Mouse (Mus musculus): ENCODE measurements around the gene Jagn1.
A peak's percentile ranks its signal among the peaks of the same experiment; 100 is the strongest.

Gene Jagn1

DNA sequence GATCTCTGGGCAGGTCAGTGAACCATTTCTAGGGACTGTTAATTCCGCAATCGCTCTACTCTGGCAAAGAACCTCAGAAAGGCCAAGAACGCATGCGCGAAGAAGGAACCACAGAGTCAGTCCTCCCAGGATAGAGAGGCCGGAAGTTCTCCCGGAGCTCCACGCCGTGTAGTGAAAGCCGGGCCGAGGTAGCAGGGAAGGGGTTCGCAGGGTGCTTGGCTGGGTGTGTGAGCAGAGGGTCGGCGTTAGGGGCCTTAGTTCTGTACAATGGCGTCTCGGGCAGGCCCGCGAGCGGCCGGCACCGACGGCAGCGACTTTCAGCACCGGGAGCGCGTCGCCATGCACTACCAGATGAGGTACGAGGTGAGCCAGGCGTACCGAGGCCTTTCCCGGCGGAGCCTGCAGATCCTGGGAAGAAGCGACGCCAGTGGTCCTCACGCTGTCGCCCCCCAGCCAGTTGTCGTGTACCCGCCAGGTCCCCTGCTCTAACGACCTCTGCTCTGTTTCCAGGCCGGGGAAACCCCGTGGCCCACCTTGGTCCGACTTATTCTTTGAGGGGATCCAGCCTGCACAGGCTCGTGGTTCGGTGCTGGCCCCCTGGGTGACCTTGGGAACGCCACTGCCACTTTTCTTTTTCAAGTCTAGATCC lies at the start of gene Jagn1:
Gene Jagn1 (plus strand): TSS at position 128 of the 649 bp plus-strand sequence.
- DNase-seq (ENCODE audit: extremely low spot score, low spot score): peak; percentile 96

DNA sequence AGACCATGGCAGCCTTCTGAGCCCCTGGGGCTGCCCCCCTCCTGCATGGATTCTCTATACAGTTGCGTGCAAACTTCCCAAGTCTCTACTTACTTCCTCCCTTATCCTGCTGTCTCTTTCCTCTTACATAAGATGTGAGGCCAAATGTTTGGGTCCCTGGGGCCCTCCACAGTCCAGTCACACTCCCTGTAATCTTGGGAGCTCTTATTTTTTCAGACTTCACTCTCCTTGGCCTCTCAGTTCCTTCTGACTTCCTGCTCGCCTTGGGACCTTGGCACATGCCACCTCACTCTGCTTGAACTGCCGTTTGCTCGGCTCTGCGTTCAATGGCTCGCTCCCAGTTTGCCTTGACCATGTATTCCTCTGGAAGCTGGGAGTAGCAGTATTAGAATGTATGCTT lies 48.4 kb upstream of the Jagn1 start:
- DNase-seq (ENCODE audit: extremely low spot score, low spot score): no peak

DNA sequence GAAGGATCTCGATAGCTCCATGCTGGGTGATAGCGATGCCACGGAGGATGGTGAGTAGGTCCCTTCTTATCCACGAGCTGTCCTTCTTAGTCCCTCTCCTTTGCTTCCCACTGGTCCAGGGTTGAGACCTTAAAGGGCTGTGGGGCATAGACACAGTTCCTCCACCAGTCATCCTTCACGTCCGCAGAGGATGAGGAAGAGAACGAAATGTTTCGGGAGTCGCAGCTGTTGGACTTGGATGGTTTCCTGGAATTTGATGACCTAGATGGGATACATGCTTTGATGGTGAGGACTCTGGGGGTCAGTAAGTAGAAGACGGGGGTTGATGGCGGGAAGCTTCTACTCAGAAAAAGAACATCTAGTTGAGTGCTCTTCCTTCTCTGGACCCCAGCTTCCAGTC lies 47.6 kb upstream of the Jagn1 start:
- DNase-seq (ENCODE audit: extremely low spot score, low spot score): no peak

DNA sequence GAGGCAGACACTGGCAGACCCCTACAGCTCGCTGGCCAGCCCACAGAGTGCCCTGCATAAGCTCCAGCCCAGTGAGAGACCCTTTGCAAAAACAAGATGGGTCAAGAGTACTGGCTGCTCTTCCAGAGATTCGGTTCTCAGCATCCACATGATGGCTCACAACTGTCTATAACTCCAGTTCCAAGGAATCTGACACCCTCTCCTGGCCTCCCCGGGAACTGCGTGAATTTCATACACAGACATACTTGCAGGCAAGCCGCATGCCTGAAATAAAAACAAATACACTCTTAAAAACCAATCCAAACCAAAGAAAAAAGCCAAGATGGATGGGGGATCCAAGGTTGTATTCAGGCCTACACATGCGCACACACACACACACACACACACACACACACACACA lies 46.9 kb upstream of the Jagn1 start:
- no peak for DNase-seq (ENCODE audit: extremely low spot score, low spot score)

DNA sequence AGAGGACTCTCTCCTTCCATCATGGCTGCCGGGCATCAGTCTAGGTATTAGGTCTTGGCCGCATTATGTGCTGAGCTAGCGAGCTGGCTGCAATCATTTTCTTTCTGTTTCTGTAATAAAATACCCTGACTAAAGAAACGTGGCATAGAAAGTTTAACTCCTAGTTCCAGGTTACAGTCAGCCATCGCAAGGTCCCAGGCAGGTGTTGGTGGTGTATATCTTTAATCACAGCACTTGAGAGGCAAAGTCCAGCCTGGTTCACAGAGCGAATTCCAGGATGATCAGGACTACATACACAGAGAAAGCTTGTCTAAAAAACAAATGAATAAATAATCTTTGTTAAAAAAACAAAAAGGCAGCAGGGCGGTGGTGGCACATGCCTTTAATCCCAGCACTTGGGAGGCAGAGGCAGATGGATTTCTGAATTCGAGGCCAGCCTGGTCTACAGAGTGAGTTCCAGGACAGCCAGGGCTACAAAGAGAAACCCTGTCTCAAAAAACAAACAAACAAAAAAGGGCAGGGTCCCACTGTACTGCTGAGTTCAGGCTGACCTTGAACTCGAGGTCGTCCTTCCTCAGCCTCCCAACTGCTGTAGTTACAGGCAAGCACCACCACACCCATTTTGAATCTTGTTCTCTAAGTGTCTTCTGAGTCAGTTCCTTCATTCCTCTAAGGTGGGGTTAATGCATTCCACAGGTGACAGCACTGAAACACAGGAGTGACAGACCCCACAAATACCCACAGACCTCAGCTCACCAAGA lies 45.9 kb upstream of the Jagn1 start:
- DNase-seq (ENCODE audit: extremely low spot score, low spot score): no peak

DNA sequence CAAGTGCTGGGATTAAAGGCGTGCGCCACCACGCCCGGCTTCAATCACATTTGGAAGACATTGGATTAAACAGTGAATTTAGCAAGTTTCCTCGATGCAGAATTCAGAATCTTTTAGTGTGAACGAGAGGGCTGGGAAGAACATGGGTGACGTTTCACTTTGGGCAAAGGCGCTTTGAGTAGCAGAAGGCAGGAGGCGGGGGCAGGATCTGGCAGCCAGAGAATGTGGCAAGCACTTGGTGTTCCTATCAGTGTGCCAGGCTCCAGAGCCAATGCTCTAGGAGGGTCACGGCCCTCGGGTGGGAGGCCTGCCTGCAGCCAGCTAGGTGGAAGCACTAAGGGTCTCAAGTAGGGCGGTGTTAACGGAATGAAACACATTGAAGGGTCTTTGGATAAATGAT lies 40.3 kb upstream of the Jagn1 start:
- DNase-seq (ENCODE audit: extremely low spot score, low spot score): no peak

DNA sequence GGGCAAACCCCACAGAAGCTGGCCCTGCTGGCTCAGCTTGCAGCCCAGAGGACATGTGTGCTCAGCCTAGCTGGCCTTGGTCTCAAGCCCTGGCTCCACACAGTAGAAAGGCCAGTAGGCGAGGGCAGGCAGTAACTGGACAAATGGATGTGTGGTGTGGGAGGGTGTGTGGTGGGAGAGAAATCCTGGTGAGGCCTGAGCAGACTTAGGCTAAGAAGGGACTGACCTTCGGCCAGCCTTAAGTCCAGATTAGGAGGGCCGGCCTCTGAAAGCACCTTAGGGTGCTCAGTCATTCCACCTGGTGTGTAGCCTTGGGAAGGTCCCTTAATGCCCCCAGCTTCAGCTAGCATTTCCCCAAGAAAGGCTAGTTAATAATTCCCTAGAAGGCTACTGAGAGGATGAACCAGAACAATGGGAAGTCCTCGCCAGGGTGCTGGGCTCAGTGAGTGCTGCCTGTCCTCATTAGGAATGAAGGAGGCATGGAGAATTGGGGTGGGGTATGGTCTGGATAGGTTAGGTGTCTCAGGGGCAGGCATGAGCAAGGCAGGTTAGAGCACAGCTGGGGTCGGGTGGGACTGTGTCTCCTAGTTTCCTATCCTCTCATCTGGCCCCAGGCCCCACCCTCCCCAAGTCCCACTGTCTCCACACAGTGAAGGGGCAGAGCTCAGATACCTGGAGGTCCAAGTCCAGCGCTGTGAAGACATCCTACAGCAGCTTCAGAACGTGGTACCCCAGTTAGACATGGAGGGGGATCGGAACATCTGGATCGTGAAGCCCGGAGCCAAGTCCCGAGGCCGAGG lies 37.5 kb upstream of the Jagn1 start:
- no peak for DNase-seq (ENCODE audit: extremely low spot score, low spot score)

DNA sequence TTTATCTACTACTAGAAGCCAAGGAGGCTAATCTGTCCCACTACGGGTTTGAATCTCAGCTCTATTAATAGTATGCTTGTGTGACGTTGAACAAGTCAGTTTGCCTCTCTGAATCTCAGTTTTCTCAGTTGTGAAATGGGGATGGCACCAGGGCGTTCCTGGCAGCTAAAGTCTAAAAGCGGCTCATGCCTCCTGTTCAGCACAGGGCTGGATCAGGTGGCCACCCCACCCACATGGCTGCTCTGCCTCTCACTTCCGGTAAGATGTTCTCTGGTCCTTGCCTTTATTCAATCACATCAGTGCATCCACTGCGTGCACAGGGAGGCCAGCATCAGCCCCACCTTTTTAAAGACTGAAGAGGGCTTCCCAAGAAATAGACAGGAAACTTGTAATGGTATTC lies 36.9 kb upstream of the Jagn1 start:
- no peak for DNase-seq (ENCODE audit: extremely low spot score, low spot score)

DNA sequence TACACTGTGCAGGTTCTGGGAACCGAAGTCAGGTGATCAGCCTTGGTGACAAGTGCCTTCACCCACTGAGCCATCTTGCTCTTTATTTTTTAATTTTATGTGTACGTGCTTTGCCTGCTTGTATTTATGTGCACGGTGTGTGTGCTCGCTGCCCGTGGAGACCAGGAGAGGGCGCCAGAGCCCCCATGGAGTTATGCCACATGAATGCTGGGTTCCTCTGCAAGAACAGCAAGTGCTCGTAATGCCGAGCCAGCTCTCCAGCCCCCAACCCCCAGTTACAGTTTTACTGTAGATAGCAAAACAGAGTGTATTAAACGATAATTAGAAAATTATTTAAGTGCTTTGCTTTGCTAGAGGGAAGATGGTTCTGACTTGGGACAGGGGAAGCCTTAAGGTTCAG lies 35.7 kb upstream of the Jagn1 start:
- no peak for DNase-seq (ENCODE audit: extremely low spot score, low spot score)

DNA sequence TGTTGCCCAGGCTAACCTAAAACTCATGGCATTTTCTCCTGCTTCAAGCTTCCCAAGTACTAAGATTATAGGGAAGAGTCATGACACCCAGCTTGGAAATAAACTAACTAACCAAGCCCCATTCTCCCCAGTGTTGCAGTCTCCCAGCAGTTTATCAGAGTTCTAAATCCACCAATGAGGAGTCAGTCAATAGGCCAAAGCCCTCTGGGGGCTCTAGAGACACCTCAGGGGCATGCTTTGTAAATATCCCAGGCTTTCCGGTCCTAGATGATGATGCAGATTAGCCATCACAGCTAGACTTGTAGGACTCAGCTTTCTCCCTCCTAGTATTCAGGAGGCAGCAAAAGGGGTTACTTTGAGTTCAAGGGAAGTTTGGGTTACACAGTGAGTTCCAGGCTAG lies 32.4 kb upstream of the Jagn1 start:
- no peak for DNase-seq (ENCODE audit: extremely low spot score, low spot score)

DNA sequence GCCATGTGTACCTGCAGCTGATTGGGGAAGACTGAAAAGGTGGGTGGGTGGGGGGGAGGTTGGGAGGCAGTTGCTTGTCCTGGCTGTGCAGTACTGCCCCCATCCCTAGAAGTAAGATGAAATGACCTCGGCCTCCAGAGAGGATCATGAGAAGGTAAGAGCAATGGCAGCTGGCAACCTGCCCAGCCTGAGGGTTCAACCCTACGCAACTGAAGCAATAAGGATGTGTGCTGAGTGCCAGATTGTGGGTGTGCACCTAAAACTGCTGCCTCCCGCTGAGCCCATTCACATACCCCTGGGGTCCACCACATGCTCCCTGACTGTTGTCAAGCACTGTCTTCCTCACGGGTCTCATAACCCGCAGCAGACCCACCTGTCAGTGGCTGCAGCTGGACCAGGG lies 26.0 kb upstream of the Jagn1 start:
- DNase-seq (ENCODE audit: extremely low spot score, low spot score): no peak

DNA sequence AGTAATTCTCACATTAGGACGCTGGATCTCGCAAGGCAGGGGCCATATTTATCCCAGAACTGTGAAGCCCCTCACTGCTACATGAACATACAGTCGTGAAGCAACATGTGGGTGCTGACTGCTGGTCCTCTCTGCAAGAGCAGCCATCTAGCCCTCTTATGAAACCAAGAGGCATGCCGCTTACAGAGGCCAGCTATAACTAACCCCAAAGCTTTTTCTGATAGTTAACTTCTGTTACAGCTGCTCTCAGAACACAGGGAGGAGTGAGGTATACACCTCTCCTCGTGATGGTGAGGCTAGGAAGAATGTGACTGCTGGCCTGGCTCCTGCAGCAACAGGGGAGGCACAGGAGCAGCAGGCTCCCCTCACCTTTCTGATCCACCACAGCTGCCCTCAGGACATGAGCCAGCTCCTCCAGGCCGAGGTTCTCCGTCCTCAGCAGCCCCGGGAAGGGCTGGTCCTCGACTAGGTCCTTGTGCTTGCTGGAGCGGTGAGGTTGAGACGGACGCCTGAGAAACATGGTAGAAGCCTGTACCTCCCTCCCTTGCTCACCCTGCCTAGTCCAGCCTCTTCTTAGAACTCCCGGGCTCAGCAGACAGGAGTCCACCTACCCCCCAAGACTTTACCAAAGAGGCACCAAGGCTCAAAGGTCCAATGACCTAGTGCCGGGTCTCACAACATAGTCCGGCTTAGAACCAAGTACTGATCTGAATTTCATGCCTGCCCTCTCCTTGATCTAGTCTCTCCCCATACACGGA lies 23.7 kb upstream of the Jagn1 start:
- DNase-seq (ENCODE audit: extremely low spot score, low spot score): no peak

DNA sequence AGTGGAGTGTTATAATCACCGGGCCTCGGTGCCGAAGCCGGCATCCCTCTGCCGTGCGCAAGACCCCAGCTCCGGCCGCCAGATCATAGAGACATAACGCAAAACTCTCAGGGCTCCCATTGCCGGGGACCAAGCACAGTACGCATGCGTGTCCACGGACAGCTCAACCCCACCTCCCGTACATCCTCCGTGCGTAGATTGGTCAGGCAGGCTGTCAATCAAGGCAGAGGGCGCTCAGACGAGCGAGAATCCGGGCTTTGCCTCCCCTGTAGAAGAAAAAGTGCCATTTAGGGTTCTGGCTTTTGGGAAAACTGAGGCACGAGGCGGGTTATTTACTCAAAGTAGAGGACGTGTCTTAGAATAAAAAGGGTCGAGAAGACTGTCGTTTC lies 23.2 kb upstream of the Jagn1 start, which contains the start of gene Rpusd3:
Gene Rpusd3 (minus strand): TSS at position 142 of the 389 bp plus-strand sequence.
- DNase-seq (ENCODE audit: extremely low spot score, low spot score): peak; percentile 97

DNA sequence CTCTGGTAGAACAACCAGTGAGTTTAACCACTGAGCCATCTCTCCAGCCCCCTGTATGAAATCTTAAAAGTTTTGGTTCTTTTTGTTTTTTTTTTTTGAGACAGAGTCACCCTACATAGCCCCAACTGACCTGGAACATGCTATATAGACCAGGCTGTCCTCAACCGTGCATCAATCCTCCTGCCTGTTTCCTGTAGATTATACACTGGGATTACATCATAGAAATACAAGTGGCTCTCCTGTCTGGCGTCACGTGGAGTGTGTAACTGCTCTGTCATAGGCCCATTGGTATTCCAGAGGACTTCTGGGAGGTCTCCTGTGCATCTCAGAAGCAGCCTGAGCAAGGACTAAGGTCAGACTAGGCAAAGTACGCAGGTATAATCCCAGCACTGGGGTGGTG lies 19.4 kb upstream of the Jagn1 start:
- DNase-seq (ENCODE audit: extremely low spot score, low spot score): no peak

DNA sequence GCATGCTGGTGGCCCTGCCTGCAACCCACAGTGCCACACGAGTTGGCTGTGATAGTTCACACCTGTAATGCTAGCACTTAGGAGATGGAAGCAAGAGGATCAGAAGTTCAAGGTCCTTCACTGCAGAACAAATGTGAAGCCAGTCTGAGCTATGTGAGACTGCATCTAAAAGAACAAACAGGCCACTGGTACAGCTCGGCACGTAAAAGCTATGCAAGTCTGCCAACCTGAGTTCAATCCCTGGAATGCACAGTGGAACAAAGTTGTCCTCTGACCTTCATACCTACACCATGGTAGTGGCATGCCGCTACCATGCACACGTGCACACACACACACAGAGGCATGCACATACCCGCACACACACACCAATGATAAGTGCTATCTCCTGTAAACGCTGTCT lies 18.2 kb upstream of the Jagn1 start:
- no peak for DNase-seq (ENCODE audit: extremely low spot score, low spot score)

DNA sequence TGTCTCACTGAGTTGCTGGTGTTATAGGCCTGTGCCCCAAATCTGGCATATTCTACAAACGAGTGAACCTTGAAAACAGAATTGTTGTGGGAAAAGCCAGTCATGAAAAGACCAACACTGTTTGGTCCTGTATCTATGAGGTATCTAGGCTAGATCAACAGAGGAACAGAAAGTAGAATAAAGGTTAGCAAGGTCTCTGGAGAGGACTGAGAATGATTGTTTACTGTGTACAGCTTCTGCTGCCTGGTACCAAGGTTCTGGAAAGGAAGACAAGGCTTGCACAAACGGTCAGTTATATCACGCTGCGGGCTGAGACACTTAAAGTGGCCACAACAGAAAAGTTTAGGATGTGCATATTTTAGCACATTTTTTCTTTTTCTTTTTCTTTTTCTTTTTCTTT lies 15.7 kb upstream of the Jagn1 start:
- DNase-seq (ENCODE audit: extremely low spot score, low spot score): no peak

DNA sequence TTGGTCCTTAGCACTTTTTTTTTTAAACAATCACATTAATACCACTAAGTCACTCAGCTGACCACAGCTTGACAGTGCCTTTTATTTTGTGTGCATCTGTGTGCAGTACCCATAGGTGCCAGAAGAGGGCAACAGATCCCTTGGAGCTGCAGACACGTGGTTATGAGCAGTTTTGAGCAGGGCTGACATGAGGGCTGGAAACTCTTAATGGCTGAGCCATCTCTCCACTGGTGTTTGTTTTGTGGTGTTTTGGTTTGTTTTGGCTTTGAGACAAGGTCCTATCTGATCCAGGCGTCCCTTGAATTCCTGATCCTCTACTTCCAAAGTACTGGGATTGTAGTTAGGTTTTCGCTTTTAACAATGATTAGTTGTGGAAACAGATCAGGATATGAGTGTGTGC lies 15.0 kb upstream of the Jagn1 start:
- peak; percentile 47 for DNase-seq (ENCODE audit: extremely low spot score, low spot score)

DNA sequence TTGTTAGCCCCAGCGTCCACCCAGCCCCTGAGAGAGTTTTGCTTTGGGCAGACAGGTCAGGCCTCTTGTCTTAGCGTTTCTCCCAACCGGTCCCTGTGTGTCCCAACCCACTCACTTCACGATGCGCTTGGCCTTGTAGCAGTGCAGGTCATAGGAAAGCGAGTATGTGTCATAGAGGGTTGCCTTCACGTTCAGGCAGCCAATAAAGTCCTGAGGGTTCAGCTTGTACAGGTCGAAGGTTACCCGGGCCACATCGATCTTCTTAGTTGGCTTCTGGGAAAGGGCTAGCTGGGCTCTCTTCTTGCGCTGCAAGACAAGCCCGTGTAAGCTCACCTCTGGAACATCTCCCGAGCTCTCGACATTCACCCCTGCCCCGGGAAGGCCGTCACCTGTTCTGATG lies 14.4 kb upstream of the Jagn1 start:
- DNase-seq (ENCODE audit: extremely low spot score, low spot score): no peak

DNA sequence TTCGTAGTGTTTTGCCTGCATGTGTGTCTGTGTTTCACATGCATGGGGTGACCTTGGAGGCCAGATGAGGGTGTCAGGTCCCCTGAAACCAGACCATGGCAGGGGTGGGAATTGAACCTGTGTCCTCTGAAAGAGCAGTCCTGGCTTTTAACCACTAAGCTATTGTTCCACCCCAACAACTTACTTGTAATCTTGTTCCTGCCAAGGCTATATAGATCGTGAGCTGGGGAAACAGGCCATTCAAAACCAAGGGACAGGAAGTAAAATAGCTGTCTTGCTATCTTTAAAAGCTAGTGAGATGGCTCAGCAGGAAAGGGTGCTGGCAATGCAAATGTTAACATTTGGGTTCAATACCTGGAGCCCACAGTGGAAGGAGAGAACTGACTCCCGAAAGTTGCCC lies 12.4 kb upstream of the Jagn1 start:
- DNase-seq (ENCODE audit: extremely low spot score, low spot score): no peak

DNA sequence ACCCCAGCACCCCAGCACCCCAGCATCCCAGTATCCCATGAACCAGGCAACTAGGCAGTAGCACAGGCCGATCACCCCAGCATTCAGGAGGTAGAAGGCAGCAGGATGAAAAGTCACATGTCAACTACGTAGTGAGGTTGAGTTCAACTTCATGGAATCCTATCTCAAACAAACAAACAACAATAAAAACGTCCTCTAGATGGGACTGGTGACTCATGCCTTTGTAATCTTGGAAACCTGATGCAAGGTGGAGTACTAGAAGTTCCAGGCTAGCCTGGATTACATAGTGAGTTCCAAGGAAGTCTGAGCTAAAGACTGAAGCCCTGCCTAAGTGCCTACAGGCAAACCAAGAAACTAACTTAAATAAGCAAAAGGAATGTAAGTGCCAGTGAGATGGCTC lies 11.5 kb upstream of the Jagn1 start:
- no peak for DNase-seq (ENCODE audit: extremely low spot score, low spot score)

DNA sequence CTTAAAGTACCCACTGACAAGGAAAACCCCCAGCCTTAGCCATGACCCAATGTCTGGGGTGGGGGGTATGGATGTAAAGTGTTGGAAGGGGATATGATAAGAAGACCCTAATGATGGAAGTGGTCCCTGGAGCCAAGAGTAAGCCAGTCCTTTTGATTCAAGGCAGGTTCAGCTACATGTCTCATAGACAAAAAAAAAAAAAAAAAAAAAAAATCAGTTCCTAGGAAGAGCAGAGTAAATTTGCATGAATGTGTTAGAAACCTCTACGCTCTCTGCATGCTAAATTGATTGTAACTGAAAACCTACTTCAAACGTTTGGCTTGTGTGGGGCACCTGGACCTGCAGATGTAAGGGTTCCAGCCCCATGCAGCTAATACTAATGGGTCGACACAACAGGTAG lies 10.6 kb upstream of the Jagn1 start:
- DNase-seq (ENCODE audit: extremely low spot score, low spot score): no peak

DNA sequence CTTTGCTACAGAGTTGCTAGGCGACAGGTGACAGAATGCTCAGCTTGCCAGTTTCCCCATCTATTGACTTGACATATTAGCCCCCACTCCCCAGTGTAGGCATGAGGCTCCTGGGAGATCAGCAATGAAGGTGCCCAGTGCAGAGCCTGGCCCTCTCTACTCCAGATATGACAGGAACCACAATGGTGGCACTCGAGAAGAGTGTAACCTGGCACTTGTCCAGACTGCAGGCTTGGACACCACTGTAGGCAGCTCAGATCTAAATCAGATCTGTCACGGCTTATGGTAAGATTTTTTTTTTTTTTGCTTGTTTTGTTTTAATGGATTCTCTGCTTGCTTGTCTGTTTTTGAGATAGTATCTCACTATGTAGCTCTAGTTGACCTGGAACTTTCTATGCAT lies 8.7 kb upstream of the Jagn1 start:
- DNase-seq (ENCODE audit: extremely low spot score, low spot score): no peak
